Mouse (Mus musculus) midbrain, embryonic 14.5 days (tissue): ENCODE data around the gene Pspn. TPM values are rescaled to one million over a fixed set of nuclear protein-coding genes. Genes with fewer than 3 reads are reported as not detected.

Source experiments
- ATAC-seq: fragments of 200-750 bp; cut with Nextera tagmentation; 2 replicates; pipeline ENCODE4 v1.8.0; 2017; ENCODE audit warnings: moderate number of reproducible peaks, moderate library complexity; ENCODE audit not compliant: low FRiP score, low TSS enrichment
- DNase-seq: peaks from one replicate; pipeline ENCODE4 v3.0.0-alpha.2; 2015
- H3K27ac ChIP-seq: fragments of 300-500 bp; sonication (generic); replicated peaks from 2 replicates; pipeline ENCODE4 v1.5.1; 2014; ENCODE audit warnings: mild to moderate bottlenecking, low read depth, low read length, moderate library complexity
- H3K27me3 ChIP-seq: fragments of 300-500 bp; sonication (generic); 2 replicates; pipeline ENCODE4 v1.6.1; 2014; ENCODE audit warnings: low read length, control low read depth, mixed read lengths; ENCODE audit not compliant: control insufficient read depth, insufficient read depth
- H3K36me3 ChIP-seq: fragments of 300-500 bp; sonication (generic); 2 replicates; pipeline ENCODE4 v1.6.1; 2014; ENCODE audit warnings: low read length, control low read depth; ENCODE audit not compliant: control insufficient read depth, insufficient read depth
- H3K4me1 ChIP-seq: fragments of 300-500 bp; sonication (generic); 2 replicates; pipeline ENCODE4 v1.6.1; 2014; ENCODE audit warnings: mild to moderate bottlenecking, antibody characterized with exemption, low read length, control low read depth; ENCODE audit not compliant: control insufficient read depth, insufficient read depth
- H3K4me2 ChIP-seq: fragments of 300-500 bp; sonication (generic); 2 replicates; pipeline ENCODE4 v1.6.1; 2014; ENCODE audit warnings: mild to moderate bottlenecking, low read length, moderate library complexity
- H3K4me3 ChIP-seq: fragments of 300-500 bp; sonication (generic); replicated peaks from 2 replicates; pipeline ENCODE4 v1.5.1; 2014; ENCODE audit warnings: low read depth, low read length
- H3K9ac ChIP-seq: fragments of 300-500 bp; sonication (generic); replicated peaks from 2 replicates; pipeline ENCODE4 v1.6.1; 2014; ENCODE audit warnings: mild to moderate bottlenecking, low read length, moderate library complexity
- H3K9me3 ChIP-seq: fragments of 300-500 bp; sonication (generic); 2 replicates; pipeline ENCODE4 v1.6.1; 2016; ENCODE audit warnings: low read length, control low read depth, mixed read lengths; ENCODE audit not compliant: control insufficient read depth
- WGBS: fragments of 180-500 bp; shearing (Covaris S2); extraction: QIAGEN DNeasy Blood & Tissue Kit; methylation state at CpG from one replicate; pipeline ENCODE4 v1.1.7; 2014; 5-methylcytosine and 5-hydroxymethylcytosine counted together
- polyA plus RNA-seq: library from polyadenylated mRNA; unstranded; fragments of >200 nt; fragmentation: Nextera tagmentation; extraction: Ambion mirVana; gene quantifications from 2 replicates; pipeline ENCODE4 v1.2.1, GENCODE M21; 2014

The Pspn gene
- polyA plus RNA-seq: not detected in 2 replicates

DNA sequence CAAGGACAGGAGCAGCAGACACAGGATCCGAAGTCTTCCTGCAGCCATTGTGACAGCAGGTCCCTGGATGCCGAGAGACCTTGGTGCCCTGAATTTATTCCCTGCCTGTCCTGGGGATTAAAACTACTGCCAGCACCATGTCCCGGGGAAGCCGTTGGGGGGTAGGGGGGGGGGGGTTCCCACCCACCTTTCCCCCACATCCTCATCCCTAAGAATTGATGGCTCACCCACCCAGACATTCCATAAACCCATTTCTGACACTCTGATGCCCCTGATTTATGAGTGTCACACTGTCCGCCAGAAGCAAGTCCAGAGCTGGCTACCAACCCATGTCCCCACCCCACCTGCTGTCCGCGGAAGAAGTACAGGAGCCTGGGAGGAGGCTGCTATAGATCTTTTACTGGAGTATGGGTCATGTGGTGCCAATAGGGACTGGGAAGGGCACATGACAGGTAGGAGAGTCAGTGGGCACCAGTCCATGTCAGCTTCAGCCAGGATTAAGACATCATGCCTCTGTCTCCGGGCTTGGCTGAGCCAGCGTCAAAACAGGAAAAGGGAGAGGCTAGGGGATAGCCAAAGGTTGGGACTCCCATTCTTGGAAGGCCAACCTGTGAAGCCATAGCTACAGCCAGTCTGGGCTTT is at the start of gene Pspn:
Gene Pspn, minus strand, starts transcription at position 51 of the 642 bp plus-strand sequence.
- ATAC-seq: no peak
- Histone ChIP-seq H3K4me2 (no peak within 1 kb of the TSS), H3K9ac (no peak within 1 kb of the TSS), H3K4me3 (no peak within 1 kb of the TSS), H3K4me1 (peaks cover 9% of the 10 kb centered on the region; the same call in 1 of the 2 replicates), H3K27me3 (no peaks in the 10 kb centered on the region), H3K9me3 (no peaks in the 10 kb centered on the region), H3K27ac (no peak within 1 kb of the TSS), H3K36me3 (peaks cover 60% of the 10 kb centered on the region)
- DNase-seq: no peak
- 82% methylated on average over 9 of the region's 9 CpGs for WGBS

DNA sequence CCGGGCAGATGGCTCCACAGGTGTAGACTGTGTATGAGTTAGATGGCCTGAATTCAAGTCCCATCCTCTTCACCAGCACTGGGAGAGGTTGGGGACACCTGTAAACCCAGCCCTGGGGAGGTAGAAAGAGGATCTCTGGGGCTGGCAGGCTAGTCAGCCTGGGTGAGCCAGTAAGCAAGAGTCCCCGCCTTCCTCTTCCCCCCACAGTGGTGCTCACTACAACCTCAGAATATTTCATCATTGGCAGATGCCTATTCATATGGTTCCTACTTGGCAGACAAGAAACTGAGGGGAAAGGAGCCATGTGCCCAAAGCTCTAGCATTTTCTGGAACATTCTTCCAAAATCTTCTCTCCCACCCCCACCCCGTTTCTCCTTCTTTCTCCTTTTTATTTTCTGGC is 49.0 kb upstream of the Pspn start:
- DNase-seq (no peak), ATAC-seq (no peak)
- Histone ChIP-seq H3K9ac (no peak overlapping the region), H3K4me2 (no peak overlapping the region), H3K4me3 (no peak overlapping the region), H3K36me3 (peaks cover 60% of the 10 kb centered on the region), H3K27ac (no peak overlapping the region), H3K9me3 (no peaks in the 10 kb centered on the region), H3K4me1 (no peaks in the 10 kb centered on the region), H3K27me3 (no peaks in the 10 kb centered on the region)
- 95% methylated on average over 3 of the region's 3 CpGs for WGBS

DNA sequence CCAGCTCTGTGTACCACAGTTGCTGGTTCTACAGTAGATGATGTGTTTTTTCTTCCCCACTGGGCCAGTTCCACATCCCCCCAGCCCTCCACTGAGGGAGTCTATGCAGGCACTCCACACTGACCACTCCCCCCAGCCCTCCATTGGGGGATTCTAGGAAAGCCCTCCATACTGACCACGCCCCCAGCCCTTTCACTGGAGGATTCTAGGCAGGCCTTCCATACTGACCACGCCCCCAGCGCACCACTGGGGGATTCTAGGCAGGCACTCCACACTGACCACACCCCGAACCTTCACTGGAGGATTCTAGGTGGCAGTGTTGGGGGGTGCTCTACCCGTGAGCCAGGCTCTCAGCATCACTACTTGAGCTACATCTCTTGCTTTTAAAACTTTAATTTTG is 47.6 kb upstream of the Pspn start:
- 50% methylated on average over 5 of the region's 5 CpGs for WGBS
- no peak for DNase-seq
- no peak overlapping the region for H3K4me3 ChIP-seq
- ATAC-seq: no peak
- H3K9me3 ChIP-seq: no peaks in the 10 kb centered on the region
- no peaks in the 10 kb centered on the region for H3K4me1 ChIP-seq
- H3K36me3 ChIP-seq: peaks cover 46% of the 10 kb centered on the region
- H3K4me2 ChIP-seq: no peak overlapping the region
- no peak overlapping the region for H3K9ac ChIP-seq
- no peak overlapping the region for H3K27ac ChIP-seq
- no peaks in the 10 kb centered on the region for H3K27me3 ChIP-seq

DNA sequence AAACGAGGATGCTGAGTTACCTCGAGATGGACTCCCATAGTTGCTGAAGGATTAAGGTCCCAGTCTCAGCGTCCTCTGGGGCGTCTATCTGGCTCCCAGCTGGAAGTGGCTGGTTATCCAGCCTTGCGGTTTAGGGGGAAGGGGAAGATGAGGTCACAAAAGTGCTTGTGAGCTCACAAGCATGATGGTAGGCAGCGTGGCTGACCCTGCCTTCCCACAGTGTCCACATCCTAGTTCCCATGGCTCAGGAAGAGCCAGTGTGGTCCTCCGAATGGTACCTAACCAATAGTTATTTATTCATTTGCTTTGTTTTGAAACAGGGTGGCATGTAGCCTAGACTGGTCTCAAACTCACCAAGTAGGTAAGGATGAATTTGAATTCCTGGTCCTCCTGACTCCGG is 41.7 kb upstream of the Pspn start, which contains the start of gene Slc25a41:
Gene Slc25a41, minus strand, starts transcription at position 101 of the 400 bp plus-strand sequence.
- H3K36me3 ChIP-seq: peaks cover 18% of the 10 kb centered on the region
- no peak within 1 kb of the TSS for H3K4me2 ChIP-seq
- ATAC-seq (no peak), DNase-seq (no peak)
- H3K4me1 ChIP-seq: no peaks in the 10 kb centered on the region
- H3K9me3 ChIP-seq: no peaks in the 10 kb centered on the region
- no peak within 1 kb of the TSS for H3K4me3 ChIP-seq
- no peak within 1 kb of the TSS for H3K9ac ChIP-seq
- 80% methylated on average over 8 of the region's 8 CpGs for WGBS
- peaks cover 9% of the 10 kb centered on the region; the same call in 1 of the 2 replicates for H3K27me3 ChIP-seq
- H3K27ac ChIP-seq: no peak within 1 kb of the TSS

DNA sequence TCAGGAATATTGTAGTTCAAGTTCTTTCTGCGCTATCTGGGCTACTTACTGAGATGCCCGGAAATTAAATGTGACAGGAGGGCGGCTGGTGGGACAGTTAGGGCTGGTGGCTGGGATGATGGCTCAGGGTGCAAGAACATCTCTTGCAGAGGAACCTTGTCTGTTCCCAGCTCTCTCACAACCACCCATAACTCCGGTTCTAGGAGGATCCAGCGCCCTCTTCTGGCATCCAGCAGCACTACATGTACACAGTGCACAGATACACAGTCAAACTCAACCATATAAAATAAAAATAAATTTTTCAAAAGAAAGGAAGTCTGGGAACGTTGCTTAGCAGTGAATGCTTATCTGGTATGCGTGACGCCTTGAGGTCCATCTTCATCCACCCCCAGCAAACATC is 39.2 kb upstream of the Pspn start:
- Histone ChIP-seq H3K27me3 (peaks cover 9% of the 10 kb centered on the region; the same call in 1 of the 2 replicates), H3K4me3 (no peak overlapping the region), H3K9me3 (no peaks in the 10 kb centered on the region), H3K4me2 (no peak overlapping the region), H3K9ac (no peak overlapping the region), H3K27ac (no peak overlapping the region), H3K36me3 (no peaks in the 10 kb centered on the region), H3K4me1 (no peaks in the 10 kb centered on the region)
- DNase-seq (no peak), ATAC-seq (no peak)
- 46% methylated on average over 8 of the region's 8 CpGs for WGBS

DNA sequence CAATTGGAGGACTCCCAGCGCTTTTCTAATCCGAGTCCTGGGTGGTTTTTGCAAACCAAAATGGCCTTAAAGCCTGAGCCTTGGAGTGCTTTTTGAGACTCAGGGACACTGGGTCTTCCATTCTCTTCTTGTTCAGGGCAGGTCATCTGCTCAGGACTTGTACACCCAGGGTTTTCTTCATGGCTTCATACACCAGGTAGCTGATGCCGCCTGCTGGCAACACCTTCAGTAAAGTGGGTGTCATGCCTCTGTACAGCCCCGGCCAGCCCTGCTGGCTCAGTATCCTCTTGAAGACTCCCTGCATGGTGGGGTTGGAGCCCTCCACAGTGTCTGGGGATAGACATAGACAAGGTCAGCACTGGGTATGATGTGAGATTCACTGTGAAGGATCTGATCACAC is 33.0 kb upstream of the Pspn start:
- Histone ChIP-seq H3K27me3 (0 out of 2 replicates have a peak, but pooled peaks cover under 1% of the 10 kb centered on the region), H3K27ac (peak overlapping the region; percentile 87; the same call in 1 of the 2 replicates), H3K36me3 (peaks cover 10% of the 10 kb centered on the region), H3K9me3 (no peaks in the 10 kb centered on the region), H3K9ac (no peak overlapping the region), H3K4me3 (no peak overlapping the region), H3K4me2 (0 out of 2 replicates have a peak overlapping the region, but pooled peaks have one; percentile 63), H3K4me1 (peaks cover 11% of the 10 kb centered on the region)
- WGBS: 86% methylated on average over 4 of the region's 4 CpGs
- no peak for ATAC-seq
- no peak for DNase-seq

DNA sequence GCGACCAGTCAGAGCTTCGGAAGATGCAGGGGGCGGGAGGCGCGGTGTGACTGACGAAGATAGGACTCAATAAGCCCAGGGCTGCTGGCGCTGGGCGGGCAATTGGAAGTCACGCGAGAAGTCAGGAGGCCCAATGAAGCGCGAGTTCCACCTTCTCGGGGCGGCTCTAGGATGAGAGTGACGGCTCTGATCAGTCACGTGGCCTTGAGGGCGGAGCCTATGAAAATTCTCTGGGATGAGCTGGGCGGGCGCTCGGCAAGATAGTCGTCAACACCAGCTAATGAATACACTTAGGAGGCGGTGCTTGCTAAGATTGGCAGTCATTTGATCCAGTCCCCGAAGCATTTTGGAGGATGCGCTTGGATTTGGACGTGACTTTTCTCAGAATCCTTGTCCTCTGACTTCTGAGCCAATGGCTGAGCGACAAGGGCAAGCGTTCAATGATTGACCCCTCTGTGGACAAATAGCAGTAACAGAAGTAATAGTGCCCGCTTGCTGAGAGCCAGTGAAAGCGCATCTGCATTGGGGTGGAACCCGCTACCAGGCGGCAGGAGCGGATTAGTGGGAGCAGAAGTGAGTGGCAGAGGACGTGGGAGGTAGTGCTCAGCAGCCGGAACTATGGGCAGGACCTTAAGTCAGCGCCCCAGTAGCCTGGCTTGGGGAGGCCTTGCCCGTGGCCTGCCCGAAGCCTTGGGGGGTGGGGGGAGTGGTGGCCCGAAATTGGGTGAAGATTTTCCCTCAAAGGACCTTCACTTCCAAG is 32.0 kb upstream of the Pspn start:
- peak overlapping the region; percentile 63 for H3K4me2 ChIP-seq
- H3K9ac ChIP-seq: no peak overlapping the region; the same call in 1 of the 2 replicates
- no peaks in the 10 kb centered on the region for H3K9me3 ChIP-seq
- H3K27ac ChIP-seq: peak overlapping the region; percentile 87
- no peaks in the 10 kb centered on the region for H3K27me3 ChIP-seq
- H3K4me1 ChIP-seq: peaks cover 11% of the 10 kb centered on the region
- DNase-seq (peak; percentile 100), ATAC-seq (peak; percentile 97)
- peak overlapping the region; percentile 36 for H3K4me3 ChIP-seq
- under 1% methylated on average over 38 of the region's 38 CpGs for WGBS
- peaks cover 21% of the 10 kb centered on the region for H3K36me3 ChIP-seq

DNA sequence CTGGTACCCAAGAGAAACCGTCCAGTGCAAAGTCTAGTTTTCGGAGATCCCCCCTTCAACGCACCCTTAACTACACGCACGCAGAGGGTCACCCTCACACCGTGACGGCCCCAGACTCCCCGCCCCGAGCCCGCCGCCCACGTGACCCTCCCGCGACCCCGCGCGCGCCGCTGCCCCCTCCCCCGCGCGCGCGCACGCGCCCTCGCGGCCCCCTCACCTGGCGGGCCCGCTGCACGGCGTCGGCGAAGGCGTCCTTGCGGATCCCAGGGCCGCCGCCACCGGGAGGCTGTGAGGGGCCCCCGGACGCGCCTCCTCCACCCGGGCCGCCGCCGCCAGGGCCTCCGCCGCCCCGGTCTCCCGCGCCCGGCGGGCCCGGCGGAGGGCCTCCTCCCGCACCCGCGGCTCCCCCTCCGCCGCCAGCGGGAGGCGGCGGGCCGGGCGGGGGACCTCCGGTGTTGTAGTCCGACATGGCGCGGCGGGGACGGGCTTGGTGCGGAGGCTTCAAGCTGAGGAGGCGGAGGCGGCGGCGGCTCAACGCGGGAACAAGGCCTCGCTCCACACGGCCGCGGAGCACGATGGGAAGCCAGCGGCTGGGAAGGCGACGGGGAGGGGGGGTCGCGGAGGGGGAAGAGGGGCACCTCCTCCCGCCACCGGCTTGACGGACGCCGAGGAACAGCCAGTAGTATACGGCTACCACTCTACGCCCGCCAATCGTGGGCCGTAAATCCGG is 31.3 kb upstream of the Pspn start, which contains the start of gene Khsrp:
Gene Khsrp, minus strand, starts transcription at position 592 of the 730 bp plus-strand sequence.
- ATAC-seq: peak; percentile 0; the same call in 1 of the 2 replicates
- under 1% methylated on average over 97 of the region's 99 CpGs for WGBS
- Histone ChIP-seq H3K4me2 (peak within 1 kb of the TSS; percentile 98), H3K4me1 (peaks cover 11% of the 10 kb centered on the region), H3K9ac (peak within 1 kb of the TSS; percentile 98), H3K4me3 (peak within 1 kb of the TSS; percentile 83), H3K36me3 (peaks cover 28% of the 10 kb centered on the region), H3K27me3 (no peaks in the 10 kb centered on the region), H3K9me3 (no peaks in the 10 kb centered on the region), H3K27ac (peak within 1 kb of the TSS; percentile 94)
- DNase-seq: peak; percentile 77
